Mouse (Mus musculus): ENCODE measurements around the gene Tmem215. TPM values are rescaled to one million over a fixed set of nuclear protein-coding genes. Genes with fewer than 3 reads are reported as not detected.

The Tmem215 gene
- 0.40 and 0.45 TPM in 2 replicates for polyA plus RNA-seq (2015; fragmentation: Nextera tagmentation; extraction: Ambion mirVana)

- Histone ChIP-seq H3K4me3 (replicated peaks) (peak within 1 kb of the TSS; percentile 49), H3K27ac (no peak within 1 kb of the TSS), H3K9ac (peak within 1 kb of the TSS; percentile 33; the same call in 1 of the 2 replicates), H3K9me3 (replicated peaks) (no peaks in the 10 kb centered on the region), H3K27me3 (peaks cover 21% of the 10 kb centered on the region), H3K4me2 (peak within 1 kb of the TSS; percentile 95), H3K36me3 (no peaks in the 10 kb centered on the region), H3K4me1 (peaks cover 9% of the 10 kb centered on the region)
- 85% methylated on average over 10 of the region's 10 CpGs for WGBS
- no peak for ATAC-seq (replicated peaks; ENCODE audit: low FRiP score)
These were observed at the start of gene Tmem215 for GRCm38 (mm10) chr4:40471880-40472279. Tmem215 (plus strand) TSS chr4:40472180.

- H3K27me3 ChIP-seq: no peaks in the 10 kb centered on the region
- no peak overlapping the region for H3K9ac ChIP-seq
- no peak overlapping the region for H3K4me2 ChIP-seq
- H3K4me1 ChIP-seq: no peaks in the 10 kb centered on the region
- WGBS: 68% methylated on average over 5 of the region's 5 CpGs
- ATAC-seq (replicated peaks; ENCODE audit: low FRiP score): no peak
- H3K36me3 ChIP-seq: no peaks in the 10 kb centered on the region
- no peak overlapping the region for H3K4me3 ChIP-seq (replicated peaks)
- no peaks in the 10 kb centered on the region for H3K9me3 ChIP-seq (replicated peaks)
- H3K27ac ChIP-seq: no peak overlapping the region
These were observed 40.1 kb upstream of the Tmem215 start for GRCm38 (mm10) chr4:40431916-40432315.

- peak; percentile 85 for ATAC-seq (replicated peaks; ENCODE audit: low FRiP score)
- no peak overlapping the region for H3K4me3 ChIP-seq (replicated peaks)
- WGBS: 19% methylated on average over 3 of the region's 3 CpGs
- H3K36me3 ChIP-seq: no peaks in the 10 kb centered on the region
- no peak overlapping the region for H3K9ac ChIP-seq
- H3K27ac ChIP-seq: no peak overlapping the region
- H3K27me3 ChIP-seq: no peaks in the 10 kb centered on the region
- no peaks in the 10 kb centered on the region for H3K9me3 ChIP-seq (replicated peaks)
- no peaks in the 10 kb centered on the region for H3K4me1 ChIP-seq
- no peak overlapping the region for H3K4me2 ChIP-seq
These were observed 38.6 kb upstream of the Tmem215 start for GRCm38 (mm10) chr4:40433379-40433778.

GRCm38 (mm10) chr4:40434388-40434787, 37.6 kb upstream of the Tmem215 start:
- ATAC-seq (replicated peaks; ENCODE audit: low FRiP score): no peak
- no peaks in the 10 kb centered on the region for H3K27me3 ChIP-seq
- H3K4me1 ChIP-seq: no peaks in the 10 kb centered on the region
- WGBS: 64% methylated on average over 1 of the region's 1 CpGs
- no peaks in the 10 kb centered on the region for H3K36me3 ChIP-seq
- H3K4me2 ChIP-seq: no peak overlapping the region
- H3K4me3 ChIP-seq (replicated peaks): no peak overlapping the region
- H3K27ac ChIP-seq: no peak overlapping the region
- no peaks in the 10 kb centered on the region for H3K9me3 ChIP-seq (replicated peaks)
- no peak overlapping the region for H3K9ac ChIP-seq

GRCm38 (mm10) chr4:40443565-40443964, 28.4 kb upstream of the Tmem215 start:
- ATAC-seq (replicated peaks; ENCODE audit: low FRiP score): no peak

GRCm38 (mm10) chr4:40472700-40473530, 935 bp downstream of the Tmem215 start:
- Histone ChIP-seq H3K27ac (no peak overlapping the region), H3K36me3 (no peaks in the 10 kb centered on the region), H3K4me1 (peaks cover 9% of the 10 kb centered on the region), H3K4me3 (replicated peaks) (peak overlapping the region; percentile 49), H3K9me3 (replicated peaks) (no peaks in the 10 kb centered on the region), H3K9ac (peak overlapping the region; percentile 33; the same call in 1 of the 2 replicates), H3K27me3 (peaks cover 21% of the 10 kb centered on the region), H3K4me2 (peak overlapping the region; percentile 95)
- peak; percentile 93 for ATAC-seq (replicated peaks; ENCODE audit: low FRiP score)
- 4% methylated on average over 51 of the region's 55 CpGs for WGBS

More at GRCm38 (mm10) chr4:40443565-40443964, 28.4 kb upstream of the Tmem215 start:
- Histone ChIP-seq H3K4me2 (no peak overlapping the region), H3K27me3 (no peaks in the 10 kb centered on the region), H3K4me1 (no peaks in the 10 kb centered on the region), H3K27ac (no peak overlapping the region), H3K9me3 (replicated peaks) (no peaks in the 10 kb centered on the region), H3K4me3 (replicated peaks) (no peak overlapping the region), H3K9ac (no peak overlapping the region), H3K36me3 (no peaks in the 10 kb centered on the region)
- 92% methylated on average over 9 of the region's 9 CpGs for WGBS

GRCm38 (mm10) chr4:40473911-40474310, 1.9 kb downstream of the Tmem215 start:
- Histone ChIP-seq H3K4me3 (replicated peaks) (no peak overlapping the region), H3K36me3 (no peaks in the 10 kb centered on the region), H3K4me1 (peaks cover 9% of the 10 kb centered on the region), H3K4me2 (no peak overlapping the region), H3K27me3 (peaks cover 21% of the 10 kb centered on the region), H3K27ac (no peak overlapping the region), H3K9ac (no peak overlapping the region), H3K9me3 (replicated peaks) (no peaks in the 10 kb centered on the region)
- ATAC-seq (replicated peaks; ENCODE audit: low FRiP score): no peak
- WGBS: 79% methylated on average over 9 of the region's 9 CpGs

GRCm38 (mm10) chr4:40477963-40478362, 6.0 kb downstream of the Tmem215 start:
- no peak overlapping the region for H3K27ac ChIP-seq
- H3K9me3 ChIP-seq (replicated peaks): no peaks in the 10 kb centered on the region
- H3K4me1 ChIP-seq: peaks cover 5% of the 10 kb centered on the region; the same call in 1 of the 2 replicates
- no peaks in the 10 kb centered on the region for H3K36me3 ChIP-seq
- H3K4me3 ChIP-seq (replicated peaks): no peak overlapping the region
- WGBS: 89% methylated on average over 5 of the region's 5 CpGs
- peaks cover 10% of the 10 kb centered on the region for H3K27me3 ChIP-seq
- no peak overlapping the region for H3K9ac ChIP-seq
- no peak for ATAC-seq (replicated peaks; ENCODE audit: low FRiP score)
- H3K4me2 ChIP-seq: no peak overlapping the region

GRCm38 (mm10) chr4:40486546-40486945, 14.6 kb downstream of the Tmem215 start:
- H3K4me3 ChIP-seq (replicated peaks): no peak overlapping the region
- H3K4me1 ChIP-seq: no peaks in the 10 kb centered on the region
- ATAC-seq (replicated peaks; ENCODE audit: low FRiP score): no peak
- no peaks in the 10 kb centered on the region for H3K36me3 ChIP-seq
- H3K9me3 ChIP-seq (replicated peaks): no peaks in the 10 kb centered on the region
- 75% methylated on average over 6 of the region's 6 CpGs for WGBS
- no peaks in the 10 kb centered on the region for H3K27me3 ChIP-seq
- no peak overlapping the region for H3K4me2 ChIP-seq
- no peak overlapping the region for H3K27ac ChIP-seq
- H3K9ac ChIP-seq: no peak overlapping the region

GRCm38 (mm10) chr4:40491731-40492130, 19.8 kb downstream of the Tmem215 start:
- WGBS: 80% methylated on average over 8 of the region's 8 CpGs
- H3K4me1 ChIP-seq: no peaks in the 10 kb centered on the region
- H3K4me3 ChIP-seq (replicated peaks): no peak overlapping the region
- no peak overlapping the region for H3K4me2 ChIP-seq
- H3K36me3 ChIP-seq: no peaks in the 10 kb centered on the region
- no peak overlapping the region for H3K9ac ChIP-seq
- H3K9me3 ChIP-seq (replicated peaks): no peaks in the 10 kb centered on the region
- no peak overlapping the region for H3K27ac ChIP-seq
- no peak for ATAC-seq (replicated peaks; ENCODE audit: low FRiP score)
- no peaks in the 10 kb centered on the region for H3K27me3 ChIP-seq

- no peak for ATAC-seq (replicated peaks; ENCODE audit: low FRiP score)
- no peak overlapping the region for H3K27ac ChIP-seq
- no peaks in the 10 kb centered on the region for H3K27me3 ChIP-seq
- no peak overlapping the region for H3K9ac ChIP-seq
- H3K4me2 ChIP-seq: no peak overlapping the region
- H3K4me3 ChIP-seq (replicated peaks): no peak overlapping the region
- H3K36me3 ChIP-seq: no peaks in the 10 kb centered on the region
- H3K4me1 ChIP-seq: no peaks in the 10 kb centered on the region
- H3K9me3 ChIP-seq (replicated peaks): no peaks in the 10 kb centered on the region
- WGBS: 72% methylated on average over 6 of the region's 6 CpGs
These were observed 24.4 kb downstream of the Tmem215 start for GRCm38 (mm10) chr4:40496354-40496753.

- Histone ChIP-seq H3K4me3 (replicated peaks) (no peak overlapping the region), H3K27me3 (no peaks in the 10 kb centered on the region), H3K9ac (no peak overlapping the region), H3K4me1 (no peaks in the 10 kb centered on the region), H3K4me2 (no peak overlapping the region), H3K27ac (no peak overlapping the region), H3K9me3 (replicated peaks) (no peaks in the 10 kb centered on the region), H3K36me3 (no peaks in the 10 kb centered on the region)
- no peak for ATAC-seq (replicated peaks; ENCODE audit: low FRiP score)
- 95% methylated on average over 5 of the region's 5 CpGs for WGBS
These were observed 24.8 kb downstream of the Tmem215 start for GRCm38 (mm10) chr4:40496828-40497227.
